Mouse (Mus musculus) adipocyte (in vitro differentiated cells): ENCODE data around the gene Phyhd1.

ENCODE experiments used
- DNase-seq: peaks from one replicate; pipeline ENCODE4 v3.0.0-alpha.2; 2016; ENCODE audit warnings: low spot score

Phyhd1 gene

GRCm38 (mm10) chr2:30285416-30286181 lies 19.6 kb downstream of the Phyhd1 start:
- peak; percentile 7 for DNase-seq

GRCm38 (mm10) chr2:30286192-30287026 lies 20.4 kb downstream of the Phyhd1 start, which contains the start of the genes Dolk and Nup188:
Gene Dolk, minus strand, starts transcription at chr2:30286334.
Gene Nup188, plus strand, starts transcription at chr2:30286397.
- DNase-seq: peak; percentile 91

DNA sequence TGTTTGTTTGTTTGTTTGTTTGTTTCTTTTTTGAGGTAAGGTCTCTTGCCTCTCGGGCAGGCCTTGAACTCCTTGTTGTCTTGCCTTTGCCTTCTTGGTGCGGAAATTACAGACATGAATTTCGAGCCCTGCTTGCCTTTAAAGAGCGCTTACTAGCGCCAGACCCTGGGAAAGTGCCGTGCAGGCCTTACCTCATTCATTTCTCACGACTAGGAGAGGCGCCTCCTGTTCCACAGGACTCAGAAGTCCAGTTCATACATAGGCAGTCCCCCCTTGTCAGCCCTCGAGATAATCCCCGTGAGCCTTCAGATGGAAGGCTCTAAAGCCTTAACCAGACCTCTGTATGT lies 21.0 kb downstream of the Phyhd1 start:
- peak; percentile 64 for DNase-seq

DNA sequence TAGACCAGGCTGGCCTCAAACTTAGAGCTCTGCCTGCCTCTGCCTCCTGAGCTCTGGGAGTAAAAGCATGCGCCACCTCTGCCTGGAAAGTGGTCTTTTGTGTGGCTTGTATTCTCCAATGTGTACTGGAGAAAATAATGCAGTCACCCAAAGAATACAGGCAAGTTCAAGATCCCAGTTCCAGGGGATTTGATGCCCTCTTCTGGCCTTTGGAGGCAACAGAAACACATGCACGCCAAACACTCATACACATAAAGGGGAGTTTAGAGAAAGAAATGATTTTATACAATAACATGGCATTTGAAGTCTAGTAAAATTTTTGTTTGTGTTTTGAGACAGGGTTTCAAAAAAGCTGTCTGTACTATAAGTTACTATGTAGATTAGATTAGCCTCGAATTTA lies 33.5 kb downstream of the Phyhd1 start:
- DNase-seq: peak; percentile 31

- DNase-seq: no peak
These were observed 34.0 kb downstream of the Phyhd1 start for GRCm38 (mm10) chr2:30299966-30300365.

DNA sequence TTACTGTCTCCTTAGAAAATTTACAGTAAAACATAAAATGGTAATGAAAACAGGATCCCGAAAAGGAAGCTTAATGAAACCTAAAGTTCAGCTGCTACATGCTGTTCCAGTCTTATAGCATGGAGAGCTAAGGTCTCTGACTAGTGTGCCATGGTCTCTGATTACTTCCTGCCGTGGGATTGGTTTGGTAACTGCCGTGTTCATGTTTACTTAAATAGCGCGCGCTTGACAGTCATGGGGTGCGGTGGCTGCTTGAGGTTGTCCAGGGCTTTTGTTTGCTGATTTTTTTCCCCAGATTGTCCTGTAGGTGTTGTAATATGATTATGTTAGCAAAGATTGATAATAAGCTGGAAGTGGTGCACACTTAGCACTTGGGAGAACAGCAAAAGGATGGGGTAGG lies 40.1 kb downstream of the Phyhd1 start:
- no peak for DNase-seq

DNA sequence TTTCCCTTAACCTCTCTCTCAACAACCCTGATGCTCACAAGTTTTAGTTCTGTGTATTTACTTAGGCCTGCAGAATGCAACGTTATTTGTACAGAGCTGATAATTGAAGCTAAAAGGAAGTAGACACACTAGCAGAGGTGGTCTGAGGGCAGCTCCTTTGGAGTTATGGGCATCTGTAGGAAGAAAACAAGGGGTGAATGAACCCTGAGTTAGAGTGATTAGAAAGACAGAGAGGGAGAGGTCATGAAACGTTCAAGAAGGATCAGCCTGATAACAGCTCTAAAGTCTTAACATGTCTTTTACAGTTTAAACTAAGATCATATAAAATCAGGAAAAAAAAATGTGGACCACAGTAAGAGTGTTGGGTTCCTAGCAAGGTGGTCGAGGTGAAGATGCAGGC lies 43.3 kb downstream of the Phyhd1 start:
- DNase-seq: no peak

- peak; percentile 77 for DNase-seq
These were observed 45.5 kb downstream of the Phyhd1 start for GRCm38 (mm10) chr2:30311481-30311880.

DNA sequence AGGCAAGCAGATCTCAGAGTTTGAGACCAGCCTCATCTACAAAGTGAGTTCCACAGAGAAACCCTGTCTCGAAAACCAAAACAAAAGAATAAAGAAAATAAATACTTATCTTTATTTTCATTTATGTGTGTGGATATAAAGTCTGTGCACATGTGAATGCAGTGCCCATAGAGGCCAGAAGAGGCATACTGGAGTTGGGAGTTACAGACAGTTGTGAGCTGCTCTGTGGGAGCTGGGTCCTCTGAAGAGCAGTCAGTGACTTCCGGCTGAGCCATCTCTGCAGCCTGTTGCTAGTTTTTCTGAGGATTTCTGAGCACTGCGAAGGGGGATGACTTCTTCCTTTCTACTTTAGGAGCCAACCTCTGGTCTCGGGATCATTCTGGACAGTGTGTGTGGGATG lies 50.1 kb downstream of the Phyhd1 start:
- no peak for DNase-seq

DNA sequence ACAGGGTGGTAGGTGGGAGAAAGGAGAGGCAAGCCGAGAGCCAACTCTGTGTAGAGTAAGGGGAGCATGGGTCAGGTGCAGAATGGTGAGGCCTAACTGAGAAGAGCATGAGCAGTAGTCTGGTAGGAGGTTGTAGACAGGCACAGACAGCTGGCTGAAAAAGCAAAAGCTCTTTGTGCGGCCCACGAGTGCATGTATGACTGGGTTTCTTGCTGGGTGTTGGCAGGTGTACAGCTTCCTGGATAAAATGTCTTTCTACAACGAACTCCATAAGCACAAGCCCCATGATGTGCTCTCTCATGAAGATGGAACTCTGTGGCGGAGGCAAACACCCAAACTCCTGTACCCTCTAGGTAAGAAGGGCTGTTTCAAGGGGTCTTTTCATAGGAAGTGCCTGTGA lies 51.0 kb downstream of the Phyhd1 start:
- no peak for DNase-seq

- DNase-seq: no peak
These were observed 53.3 kb downstream of the Phyhd1 start for GRCm38 (mm10) chr2:30319260-30319659.

DNA sequence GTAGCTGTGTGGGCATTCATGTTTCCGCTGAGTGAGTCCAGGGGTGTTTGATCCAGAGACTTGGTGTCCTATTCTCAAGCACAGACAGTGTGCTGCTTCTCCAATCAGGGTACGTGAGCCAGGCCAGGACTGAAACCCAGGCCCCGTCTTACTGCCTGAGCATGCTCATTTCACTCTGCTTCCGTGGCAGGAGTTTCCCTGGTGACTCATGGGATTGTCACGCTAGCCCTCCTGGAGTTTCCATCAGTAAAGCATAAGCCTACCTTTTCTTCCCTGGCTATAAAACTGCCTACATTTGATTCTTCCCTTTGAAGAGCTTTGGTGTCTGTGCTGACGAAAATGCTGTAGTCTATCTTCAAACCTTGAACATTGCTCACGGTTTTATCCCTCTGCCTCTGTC lies 57.1 kb downstream of the Phyhd1 start:
- DNase-seq: no peak

- DNase-seq: peak; percentile 16
These were observed 59.3 kb downstream of the Phyhd1 start for GRCm38 (mm10) chr2:30325296-30325695.

DNA sequence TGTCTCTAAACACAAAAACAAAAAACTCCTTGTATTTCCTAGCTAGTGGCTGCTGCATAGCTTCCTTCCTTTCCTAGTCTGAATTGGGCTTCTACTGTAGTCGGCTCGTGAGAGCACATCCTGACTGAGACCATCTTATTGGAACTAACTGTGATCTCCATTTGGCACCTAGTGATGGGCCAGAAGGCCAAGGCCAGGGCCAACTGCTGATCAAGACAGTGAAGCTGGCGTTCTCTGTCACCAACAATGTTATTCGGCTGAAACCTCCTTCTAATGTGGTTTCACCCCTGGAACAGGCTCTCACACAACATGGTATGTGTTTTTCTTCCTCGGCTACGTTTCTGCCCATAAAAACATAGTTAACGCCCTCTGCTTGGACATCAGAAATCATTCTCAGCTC lies 61.3 kb downstream of the Phyhd1 start:
- no peak for DNase-seq

- no peak for DNase-seq
These were observed 62.8 kb downstream of the Phyhd1 start for GRCm38 (mm10) chr2:30328791-30329190.
